Mouse (Mus musculus) left cerebral cortex, postnatal 14 days (tissue): ENCODE measurements around the gene Gm42791. TPM values are rescaled to one million over a fixed set of nuclear protein-coding genes. Genes with fewer than 3 reads are reported as not detected.

Source experiments
- DNase-seq, 2 experiments: peaks; one replicate each; pipeline ENCODE4 v3.0.0; 2021 to 2022; ENCODE audit warnings: low spot score in 2 of 2, mixed read lengths in 1 of 2
- intact Hi-C: fragments of 180-260 bp; cut with DNase I; formaldehyde crosslinking; loops from one replicate; pipeline ENCODE4 v1.15.1; 2025
- total RNA-seq, 2 experiments: library from RNA; stranded (reverse); gene quantifications; 2 replicates each; pipeline ENCODE4 v1.2.3; 2021

Gm42791 gene
- total RNA-seq, 2 experiments from 2014 or later, result 16.6 to 17.8 TPM

- DNase-seq, result peak; percentile 72 to 77
- intact Hi-C loops, result loop anchor here (10.0 kb wide), 1 partner anchor 145 kb away; no protein-coding TSS in a partner anchor
Observed at GRCm38 (mm10) chr5:148959068-148959990, 35.6 kb downstream of the Gm42791 start.

GRCm38 (mm10) chr5:148958355-148958754, 36.6 kb downstream of the Gm42791 start:
- no peak for DNase-seq
- intact Hi-C loops, result loop anchor here (10.0 kb wide), 1 partner anchor 144 kb away; no protein-coding TSS in a partner anchor

GRCm38 (mm10) chr5:148956898-148957535, 37.9 kb downstream of the Gm42791 start:
- no peak for DNase-seq
- intact Hi-C loops, result loop anchor here (10.0 kb wide), 1 partner anchor 142 kb away; no protein-coding TSS in a partner anchor

GRCm38 (mm10) chr5:148956091-148956490, 38.9 kb downstream of the Gm42791 start:
- no peak for DNase-seq
- intact Hi-C loops, result loop anchor here (10.0 kb wide), 1 partner anchor 141 kb away; no protein-coding TSS in a partner anchor

- intact Hi-C loops, result loop anchor here (10.0 kb wide), 1 partner anchor 141 kb away; no protein-coding TSS in a partner anchor
- DNase-seq, result no peak
Observed at GRCm38 (mm10) chr5:148955575-148955974, 39.4 kb downstream of the Gm42791 start.

GRCm38 (mm10) chr5:148954314-148955060, 40.5 kb downstream of the Gm42791 start:
- peak in 1 of 2 experiments; percentile 21 for DNase-seq
- intact Hi-C loops, result loop anchor here (10.0 kb wide), 1 partner anchor 140 kb away; no protein-coding TSS in a partner anchor

GRCm38 (mm10) chr5:148953098-148953497, 41.8 kb downstream of the Gm42791 start:
- intact Hi-C loops, result loop anchor here (10.0 kb wide), 1 partner anchor 138 kb away; no protein-coding TSS in a partner anchor
- no peak for DNase-seq

GRCm38 (mm10) chr5:148952419-148952818, 42.5 kb downstream of the Gm42791 start:
- DNase-seq, result no peak
- intact Hi-C loops, result loop anchor here (10.0 kb wide), 1 partner anchor 138 kb away; no protein-coding TSS in a partner anchor

GRCm38 (mm10) chr5:148951360-148951759, 43.6 kb downstream of the Gm42791 start:
- no peak for DNase-seq
- intact Hi-C loops, result loop anchor here (10.0 kb wide), 1 partner anchor 137 kb away; no protein-coding TSS in a partner anchor

- no peak for DNase-seq
- intact Hi-C loops, result loop anchor here (10.0 kb wide), 1 partner anchor 135 kb away; no protein-coding TSS in a partner anchor
Observed at GRCm38 (mm10) chr5:148950064-148950463, 44.9 kb downstream of the Gm42791 start.

- intact Hi-C loops, result no loop called here
Observed at GRCm38 (mm10) chr5:148948577-148948976, 46.4 kb downstream of the Gm42791 start.

GRCm38 (mm10) chr5:148947412-148947811, 47.5 kb downstream of the Gm42791 start:
- intact Hi-C loops, result no loop called here

More at GRCm38 (mm10) chr5:148948577-148948976, 46.4 kb downstream of the Gm42791 start:
- no peak for DNase-seq

GRCm38 (mm10) chr5:148946787-148947186, 48.2 kb downstream of the Gm42791 start:
- peak in 1 of 2 experiments; percentile 38 for DNase-seq
- intact Hi-C loops, result no loop called here

More at GRCm38 (mm10) chr5:148947412-148947811, 47.5 kb downstream of the Gm42791 start:
- no peak for DNase-seq

GRCm38 (mm10) chr5:148945735-148946134, 49.2 kb downstream of the Gm42791 start:
- intact Hi-C loops, result no loop called here
- no peak for DNase-seq

GRCm38 (mm10) chr5:148944024-148944423, 50.9 kb downstream of the Gm42791 start:
- DNase-seq, result no peak
- intact Hi-C loops, result no loop called here

- intact Hi-C loops, result no loop called here
- no peak for DNase-seq
Observed at GRCm38 (mm10) chr5:148943444-148943843, 51.5 kb downstream of the Gm42791 start.

GRCm38 (mm10) chr5:148942957-148943356, 52.0 kb downstream of the Gm42791 start:
- intact Hi-C loops, result no loop called here
- no peak for DNase-seq

GRCm38 (mm10) chr5:148942305-148942704, 52.6 kb downstream of the Gm42791 start:
- intact Hi-C loops, result no loop called here
- no peak for DNase-seq

- DNase-seq, result no peak
- intact Hi-C loops, result no loop called here
Observed at GRCm38 (mm10) chr5:148941867-148942266, 53.1 kb downstream of the Gm42791 start.
